Mouse (Mus musculus): ENCODE measurements at regions not wholly inside any gene's neighbourhood (a gene's known extent, or its start where the extent isn't known, plus 50 kb on each side); places are given as distances from the start of the nearest gene placed in this dataset.

- no peak overlapping the region for H3K9ac ChIP-seq (replicated peaks; ENCODE audit: low read length, poor library complexity, severe bottlenecking)
- no peak overlapping the region for H3K4me2 ChIP-seq (ENCODE audit: low read depth, low read length, poor library complexity, severe bottlenecking)
- H3K4me3 ChIP-seq (ENCODE audit: low read depth, low read length), result no peak overlapping the region
- H3K36me3 ChIP-seq (ENCODE audit: insufficient read depth, low read length), result no peaks in the 10 kb centered on the region
- H3K9me3 ChIP-seq (ENCODE audit: low read length), result no peaks in the 10 kb centered on the region
- no peak for TF ChIP-seq CTCF (IDR thresholded peaks at IDR 0.05)
- DNase-seq (ENCODE audit: low spot score), result no peak
- no peak for ATAC-seq (ENCODE audit: low FRiP score)
- no peaks in the 10 kb centered on the region for H3K4me1 ChIP-seq (ENCODE audit: insufficient read depth, low read length)
- H3K27me3 ChIP-seq (ENCODE audit: insufficient read depth, low read length), result no peaks in the 10 kb centered on the region
- 80% methylated on average over 2 of the region's 2 CpGs for WGBS
- H3K27ac ChIP-seq (ENCODE audit: low read depth, low read length), result no peak overlapping the region
These were observed 362.3 kb upstream of the Gnpda2 start for GRCm38 (mm10) chr5:69954426-69954825.

- H3K4me2 ChIP-seq (ENCODE audit: low read depth, low read length, poor library complexity, severe bottlenecking), result no peak overlapping the region
- H3K27me3 ChIP-seq (ENCODE audit: insufficient read depth, low read length), result no peaks in the 10 kb centered on the region
- no peak overlapping the region for H3K27ac ChIP-seq (ENCODE audit: low read depth, low read length)
- no peaks in the 10 kb centered on the region for H3K9me3 ChIP-seq (ENCODE audit: low read length)
- ATAC-seq (ENCODE audit: low FRiP score) (no peak), DNase-seq (ENCODE audit: low spot score) (peak; percentile 16)
- no peak for TF ChIP-seq CTCF (IDR thresholded peaks at IDR 0.05)
- H3K36me3 ChIP-seq (ENCODE audit: insufficient read depth, low read length), result no peaks in the 10 kb centered on the region
- H3K4me1 ChIP-seq (ENCODE audit: insufficient read depth, low read length), result no peaks in the 10 kb centered on the region
- no peak overlapping the region for H3K4me3 ChIP-seq (ENCODE audit: low read depth, low read length)
- WGBS, result 87% methylated on average over 2 of the region's 2 CpGs
- no peak overlapping the region for H3K9ac ChIP-seq (replicated peaks; ENCODE audit: low read length, poor library complexity, severe bottlenecking)
These were observed 339.3 kb upstream of the Gnpda2 start for GRCm38 (mm10) chr5:69931476-69931875.

All from midbrain, postnatal 0 days (tissue).